Mouse (Mus musculus): ENCODE data around the gene Nrde2. TPM values are rescaled to one million over a fixed set of nuclear protein-coding genes. Genes with fewer than 3 reads are reported as not detected.

Gene Nrde2
- polyA plus RNA-seq, 1 experiment from 2014 or later: 10.6 TPM

- H3K4me1 ChIP-seq (ENCODE audit: control insufficient read depth, insufficient read depth, low read length): peaks cover 5% of the 10 kb centered on the region
- peak; percentile 89 for DNase-seq (ENCODE audit: low spot score)
- H3K27me3 ChIP-seq (replicated peaks; ENCODE audit: control insufficient read depth, insufficient read depth, low read length): no peaks in the 10 kb centered on the region
- H3K9me3 ChIP-seq (ENCODE audit: control insufficient read depth, low read length): no peaks in the 10 kb centered on the region
- H3K9ac ChIP-seq (ENCODE audit: low read depth, low read length): no peak overlapping the region
- WGBS: 11% methylated on average over 20 of the region's 20 CpGs
- H3K4me3 ChIP-seq (ENCODE audit: low read depth, low read length): no peak overlapping the region
- no peak overlapping the region for H3K27ac ChIP-seq (replicated peaks; ENCODE audit: low read depth, low read length)
- no peaks in the 10 kb centered on the region for H3K36me3 ChIP-seq (ENCODE audit: control insufficient read depth, insufficient read depth, low read length)
- H3K4me2 ChIP-seq (ENCODE audit: low read depth, low read length): 0 out of 2 replicates have a peak overlapping the region, but pooled peaks have one; percentile 15
- 0 out of 2 replicates have a peak, but pooled peaks have one; percentile 8 for ATAC-seq (ENCODE audit: low read depth)
Observed at GRCm38 (mm10) chr12:100106275-100106895, 53.1 kb downstream of the Nrde2 start.

GRCm38 (mm10) chr12:100104530-100104929 lies 54.9 kb downstream of the Nrde2 start:
- no peaks in the 10 kb centered on the region for H3K27me3 ChIP-seq (replicated peaks; ENCODE audit: control insufficient read depth, insufficient read depth, low read length)
- 75% methylated on average over 5 of the region's 5 CpGs for WGBS
- H3K4me1 ChIP-seq (ENCODE audit: control insufficient read depth, insufficient read depth, low read length): no peaks in the 10 kb centered on the region
- H3K4me3 ChIP-seq (ENCODE audit: low read depth, low read length): no peak overlapping the region
- DNase-seq (ENCODE audit: low spot score) (no peak), ATAC-seq (ENCODE audit: low read depth) (no peak)
- no peak overlapping the region for H3K27ac ChIP-seq (replicated peaks; ENCODE audit: low read depth, low read length)
- no peak overlapping the region for H3K9ac ChIP-seq (ENCODE audit: low read depth, low read length)
- H3K4me2 ChIP-seq (ENCODE audit: low read depth, low read length): no peak overlapping the region
- no peaks in the 10 kb centered on the region for H3K36me3 ChIP-seq (ENCODE audit: control insufficient read depth, insufficient read depth, low read length)
- no peaks in the 10 kb centered on the region for H3K9me3 ChIP-seq (ENCODE audit: control insufficient read depth, low read length)

GRCm38 (mm10) chr12:100101651-100102050 lies 57.8 kb downstream of the Nrde2 start:
- no peaks in the 10 kb centered on the region for H3K9me3 ChIP-seq (ENCODE audit: control insufficient read depth, low read length)
- H3K36me3 ChIP-seq (ENCODE audit: control insufficient read depth, insufficient read depth, low read length): no peaks in the 10 kb centered on the region
- no peaks in the 10 kb centered on the region for H3K27me3 ChIP-seq (replicated peaks; ENCODE audit: control insufficient read depth, insufficient read depth, low read length)
- ATAC-seq (ENCODE audit: low read depth) (no peak), DNase-seq (ENCODE audit: low spot score) (peak; percentile 62)
- 61% methylated on average over 2 of the region's 3 CpGs for WGBS
- H3K4me1 ChIP-seq (ENCODE audit: control insufficient read depth, insufficient read depth, low read length): no peaks in the 10 kb centered on the region
- no peak overlapping the region for H3K27ac ChIP-seq (replicated peaks; ENCODE audit: low read depth, low read length)
- no peak overlapping the region for H3K4me3 ChIP-seq (ENCODE audit: low read depth, low read length)
- H3K9ac ChIP-seq (ENCODE audit: low read depth, low read length): no peak overlapping the region
- no peak overlapping the region for H3K4me2 ChIP-seq (ENCODE audit: low read depth, low read length)

GRCm38 (mm10) chr12:100100707-100101030 lies 58.8 kb downstream of the Nrde2 start:
- Histone ChIP-seq H3K9ac (ENCODE audit: low read depth, low read length) (no peak overlapping the region), H3K4me2 (ENCODE audit: low read depth, low read length) (no peak overlapping the region), H3K4me1 (ENCODE audit: control insufficient read depth, insufficient read depth, low read length) (no peaks in the 10 kb centered on the region), H3K27ac (replicated peaks; ENCODE audit: low read depth, low read length) (no peak overlapping the region), H3K4me3 (ENCODE audit: low read depth, low read length) (no peak overlapping the region), H3K36me3 (ENCODE audit: control insufficient read depth, insufficient read depth, low read length) (no peaks in the 10 kb centered on the region), H3K9me3 (ENCODE audit: control insufficient read depth, low read length) (no peaks in the 10 kb centered on the region), H3K27me3 (replicated peaks; ENCODE audit: control insufficient read depth, insufficient read depth, low read length) (no peaks in the 10 kb centered on the region)
- DNase-seq (ENCODE audit: low spot score): no peak
- peak; percentile 41 for ATAC-seq (ENCODE audit: low read depth)
- WGBS: 58% methylated on average over 3 of the region's 3 CpGs

GRCm38 (mm10) chr12:100099971-100100706 lies 59.3 kb downstream of the Nrde2 start:
- Histone ChIP-seq H3K27me3 (replicated peaks; ENCODE audit: control insufficient read depth, insufficient read depth, low read length) (no peaks in the 10 kb centered on the region), H3K4me2 (ENCODE audit: low read depth, low read length) (no peak overlapping the region), H3K27ac (replicated peaks; ENCODE audit: low read depth, low read length) (no peak overlapping the region), H3K36me3 (ENCODE audit: control insufficient read depth, insufficient read depth, low read length) (no peaks in the 10 kb centered on the region), H3K9me3 (ENCODE audit: control insufficient read depth, low read length) (no peaks in the 10 kb centered on the region), H3K4me1 (ENCODE audit: control insufficient read depth, insufficient read depth, low read length) (no peaks in the 10 kb centered on the region), H3K9ac (ENCODE audit: low read depth, low read length) (no peak overlapping the region), H3K4me3 (ENCODE audit: low read depth, low read length) (no peak overlapping the region)
- WGBS: 51% methylated on average over 3 of the region's 3 CpGs
- ATAC-seq (ENCODE audit: low read depth) (peak; percentile 85), DNase-seq (ENCODE audit: low spot score) (peak; percentile 80)

DNA sequence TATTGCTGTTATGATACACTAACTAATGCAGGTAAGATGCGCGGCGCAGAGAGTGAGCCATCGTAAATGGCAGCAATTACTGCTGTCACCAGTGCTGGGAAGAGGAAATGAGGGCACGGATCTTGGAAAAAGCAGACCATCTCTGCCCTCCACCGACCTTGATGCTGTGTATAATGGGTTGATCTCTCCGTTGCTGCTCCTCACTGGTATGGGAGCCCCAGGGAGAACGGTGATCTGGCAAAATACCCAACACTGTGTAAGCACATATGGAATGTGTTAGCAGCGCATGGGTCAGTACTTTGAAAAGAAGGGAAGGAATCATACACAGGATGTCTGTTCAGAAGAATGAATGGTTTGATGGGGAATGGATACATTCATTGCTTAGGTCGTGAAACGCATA lies 66.4 kb downstream of the Nrde2 start:
- Histone ChIP-seq H3K4me1 (ENCODE audit: control insufficient read depth, insufficient read depth, low read length) (0 out of 2 replicates have a peak, but pooled peaks cover 4% of the 10 kb centered on the region), H3K4me2 (ENCODE audit: low read depth, low read length) (no peak overlapping the region), H3K9ac (ENCODE audit: low read depth, low read length) (no peak overlapping the region), H3K4me3 (ENCODE audit: low read depth, low read length) (no peak overlapping the region), H3K36me3 (ENCODE audit: control insufficient read depth, insufficient read depth, low read length) (no peaks in the 10 kb centered on the region), H3K27ac (replicated peaks; ENCODE audit: low read depth, low read length) (no peak overlapping the region), H3K9me3 (ENCODE audit: control insufficient read depth, low read length) (no peaks in the 10 kb centered on the region), H3K27me3 (replicated peaks; ENCODE audit: control insufficient read depth, insufficient read depth, low read length) (no peaks in the 10 kb centered on the region)
- no peak for ATAC-seq (ENCODE audit: low read depth)
- WGBS: 33% methylated on average over 11 of the region's 11 CpGs
- no peak for DNase-seq (ENCODE audit: low spot score)

DNA sequence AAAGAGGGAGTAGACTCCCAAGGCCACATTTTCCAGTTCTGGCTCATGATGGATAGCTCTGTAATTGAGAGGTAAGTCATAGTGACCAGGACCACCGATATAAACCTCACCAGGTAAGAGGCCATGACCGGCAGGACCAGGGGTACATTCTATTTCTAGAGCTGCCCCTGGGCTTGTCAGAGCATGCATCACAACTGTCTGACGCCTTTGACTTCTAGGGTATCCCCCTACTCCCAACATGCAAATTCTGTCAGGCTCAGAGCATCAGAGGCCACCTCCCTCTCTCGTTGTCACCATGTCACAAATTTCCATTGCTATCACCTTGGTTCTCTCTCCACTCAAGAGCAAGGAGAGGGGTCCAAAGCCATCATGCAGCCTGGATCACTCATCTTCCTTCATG lies 68.7 kb downstream of the Nrde2 start:
- WGBS: 88% methylated on average over 3 of the region's 4 CpGs
- Histone ChIP-seq H3K4me1 (ENCODE audit: control insufficient read depth, insufficient read depth, low read length) (0 out of 2 replicates have a peak, but pooled peaks cover 4% of the 10 kb centered on the region), H3K4me3 (ENCODE audit: low read depth, low read length) (no peak overlapping the region), H3K27ac (replicated peaks; ENCODE audit: low read depth, low read length) (no peak overlapping the region), H3K36me3 (ENCODE audit: control insufficient read depth, insufficient read depth, low read length) (no peaks in the 10 kb centered on the region), H3K9me3 (ENCODE audit: control insufficient read depth, low read length) (no peaks in the 10 kb centered on the region), H3K4me2 (ENCODE audit: low read depth, low read length) (no peak overlapping the region), H3K27me3 (replicated peaks; ENCODE audit: control insufficient read depth, insufficient read depth, low read length) (no peaks in the 10 kb centered on the region), H3K9ac (ENCODE audit: low read depth, low read length) (no peak overlapping the region)
- ATAC-seq (ENCODE audit: low read depth) (no peak), DNase-seq (ENCODE audit: low spot score) (no peak)

- no peak for ATAC-seq (ENCODE audit: low read depth)
- Histone ChIP-seq H3K4me1 (ENCODE audit: control insufficient read depth, insufficient read depth, low read length) (peaks cover 5% of the 10 kb centered on the region; the same call in 1 of the 2 replicates), H3K27me3 (replicated peaks; ENCODE audit: control insufficient read depth, insufficient read depth, low read length) (no peaks in the 10 kb centered on the region), H3K9ac (ENCODE audit: low read depth, low read length) (no peak overlapping the region), H3K4me3 (ENCODE audit: low read depth, low read length) (no peak overlapping the region), H3K9me3 (ENCODE audit: control insufficient read depth, low read length) (no peaks in the 10 kb centered on the region), H3K36me3 (ENCODE audit: control insufficient read depth, insufficient read depth, low read length) (no peaks in the 10 kb centered on the region), H3K4me2 (ENCODE audit: low read depth, low read length) (no peak overlapping the region), H3K27ac (replicated peaks; ENCODE audit: low read depth, low read length) (no peak overlapping the region)
- DNase-seq (ENCODE audit: low spot score): no peak
- WGBS: 88% methylated on average over 5 of the region's 5 CpGs
Observed at GRCm38 (mm10) chr12:100089265-100089664, 70.2 kb downstream of the Nrde2 start.

DNA sequence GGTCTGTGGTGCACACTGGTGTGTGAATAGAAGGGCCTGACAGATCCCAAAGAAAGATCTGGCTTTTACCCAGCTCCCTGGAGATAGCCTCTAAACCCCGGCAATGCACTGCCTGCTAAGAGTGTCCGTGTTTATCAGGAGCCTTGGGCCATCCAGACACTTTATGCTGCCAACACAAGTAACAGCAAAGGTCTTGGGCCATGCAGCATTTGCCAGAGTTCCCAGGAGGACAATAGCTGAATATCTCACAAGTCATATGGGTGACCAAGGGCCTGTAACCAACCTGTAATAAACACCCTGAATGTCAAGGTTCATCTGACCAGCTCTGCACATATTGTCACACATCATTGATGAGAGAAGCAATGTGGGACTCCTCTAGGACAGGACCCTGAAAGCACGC lies 71.4 kb downstream of the Nrde2 start:
- DNase-seq (ENCODE audit: low spot score): no peak
- 86% methylated on average over 3 of the region's 3 CpGs for WGBS
- no peak overlapping the region for H3K27ac ChIP-seq (replicated peaks; ENCODE audit: low read depth, low read length)
- no peak for ATAC-seq (ENCODE audit: low read depth)
- no peak overlapping the region for H3K4me2 ChIP-seq (ENCODE audit: low read depth, low read length)
- no peaks in the 10 kb centered on the region for H3K9me3 ChIP-seq (ENCODE audit: control insufficient read depth, low read length)
- H3K27me3 ChIP-seq (replicated peaks; ENCODE audit: control insufficient read depth, insufficient read depth, low read length): no peaks in the 10 kb centered on the region
- H3K4me3 ChIP-seq (ENCODE audit: low read depth, low read length): no peak overlapping the region
- H3K36me3 ChIP-seq (ENCODE audit: control insufficient read depth, insufficient read depth, low read length): no peaks in the 10 kb centered on the region
- no peak overlapping the region for H3K9ac ChIP-seq (ENCODE audit: low read depth, low read length)
- peaks cover 7% of the 10 kb centered on the region; the same call in 1 of the 2 replicates for H3K4me1 ChIP-seq (ENCODE audit: control insufficient read depth, insufficient read depth, low read length)
